Mouse (Mus musculus) thymus, postnatal 10 days (tissue): ENCODE results near the gene Tut1.
"Not testable (repeated sequence)": the region's sequence is repeated elsewhere in the genome, so short reads cannot be mapped to it uniquely, and the experiment has no call there.

Experiments used
- DNase-seq, 2 experiments: peaks; one replicate each; pipeline ENCODE4 v3.0.0; 2021; ENCODE audit warnings: low spot score in 2 of 2

Tut1 gene

DNA sequence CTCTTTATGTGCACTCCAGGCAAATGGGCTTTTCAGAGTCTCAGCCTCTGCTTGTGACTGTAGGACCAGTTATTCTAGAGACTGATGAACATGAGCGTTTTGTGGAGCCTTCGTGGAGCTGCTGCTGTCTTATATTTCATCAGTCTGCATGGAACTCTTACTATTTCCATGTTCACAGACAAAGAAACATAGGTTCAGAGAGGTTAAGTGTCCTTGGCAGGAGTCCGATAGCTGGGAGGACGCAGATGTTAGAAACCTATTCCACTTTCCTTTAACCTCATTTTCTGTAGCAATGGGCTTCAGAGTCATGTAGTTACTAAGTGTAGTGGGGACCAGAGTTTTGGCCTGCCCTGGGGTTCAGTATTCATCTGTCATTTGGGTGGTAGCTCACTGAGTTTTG, 45.6 kb downstream of the Tut1 start:
- no peak for DNase-seq

DNA sequence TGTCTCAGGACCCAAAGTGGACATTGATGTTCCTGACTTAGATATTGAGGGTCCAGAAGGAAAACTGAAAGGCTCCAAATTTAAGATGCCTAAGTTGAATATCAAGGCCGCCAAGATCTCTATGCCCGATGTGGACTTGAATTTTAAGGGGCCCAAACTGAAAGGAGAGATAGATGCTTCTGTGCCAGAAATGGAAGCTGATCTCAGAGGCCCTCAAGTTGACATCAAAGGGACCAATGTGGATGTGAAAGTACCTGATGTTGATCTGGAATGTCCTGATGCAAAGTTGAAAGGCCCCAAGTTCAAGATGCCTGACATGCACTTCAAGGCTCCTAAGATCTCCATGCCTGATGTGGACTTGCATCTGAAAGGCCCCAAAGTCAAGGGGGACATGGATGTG, 53.3 kb downstream of the Tut1 start:
- not testable (repeated sequence) for DNase-seq
